Mouse (Mus musculus) hindbrain, embryonic 12.5 days (tissue): ENCODE data around the gene Hira. TPM values are rescaled to one million over a fixed set of nuclear protein-coding genes. Genes with fewer than 3 reads are reported as not detected.
A peak's percentile ranks its signal among the peaks of the same experiment; 100 is the strongest.

Experiments
- ATAC-seq: fragments of 200-750 bp; cut with Nextera tagmentation; 2 replicates; pipeline ENCODE4 v1.8.0; 2017; ENCODE audit warnings: moderate TSS enrichment; ENCODE audit not compliant: low FRiP score
- H3K27ac ChIP-seq: fragments of 300-500 bp; sonication (generic); 2 replicates; pipeline ENCODE4 v1.5.1; 2016; ENCODE audit warnings: mild to moderate bottlenecking
- H3K27me3 ChIP-seq: fragments of 300-500 bp; sonication (generic); 2 replicates; pipeline ENCODE4 v1.6.1; 2016; ENCODE audit warnings: mild to moderate bottlenecking
- H3K36me3 ChIP-seq: fragments of 300-500 bp; sonication (generic); 2 replicates; pipeline ENCODE4 v1.6.1; 2016; ENCODE audit warnings: mild to moderate bottlenecking
- H3K4me1 ChIP-seq: fragments of 300-500 bp; sonication (generic); 2 replicates; pipeline ENCODE4 v1.6.1; 2016
- H3K4me2 ChIP-seq: fragments of 300-500 bp; sonication (generic); replicated peaks from 2 replicates; pipeline ENCODE4 v1.6.1; 2016; ENCODE audit warnings: mild to moderate bottlenecking
- H3K4me3 ChIP-seq: fragments of 300-500 bp; sonication (generic); 2 replicates; pipeline ENCODE4 v1.5.1; 2016; ENCODE audit warnings: mild to moderate bottlenecking
- H3K9ac ChIP-seq: fragments of 300-500 bp; sonication (generic); 2 replicates; pipeline ENCODE4 v1.6.1; 2016; ENCODE audit warnings: mild to moderate bottlenecking, moderate library complexity
- H3K9me3 ChIP-seq: fragments of 300-500 bp; sonication (generic); replicated peaks from 2 replicates; pipeline ENCODE4 v1.6.1; 2016; ENCODE audit warnings: mild to moderate bottlenecking
- WGBS: fragments of 180-500 bp; shearing (Covaris S2); methylation state at CpG from one replicate; pipeline ENCODE4 v1.1.7; 2016; 5-methylcytosine and 5-hydroxymethylcytosine counted together
- polyA plus RNA-seq: library from polyadenylated mRNA; unstranded; fragments of >200 nt; fragmentation: Nextera tagmentation; extraction: Ambion mirVana; gene quantifications from 2 replicates; pipeline ENCODE4 v1.2.1, GENCODE M21; 2016

Hira gene
- polyA plus RNA-seq, 1 experiment from 2014 or later, result 24.2 TPM

DNA sequence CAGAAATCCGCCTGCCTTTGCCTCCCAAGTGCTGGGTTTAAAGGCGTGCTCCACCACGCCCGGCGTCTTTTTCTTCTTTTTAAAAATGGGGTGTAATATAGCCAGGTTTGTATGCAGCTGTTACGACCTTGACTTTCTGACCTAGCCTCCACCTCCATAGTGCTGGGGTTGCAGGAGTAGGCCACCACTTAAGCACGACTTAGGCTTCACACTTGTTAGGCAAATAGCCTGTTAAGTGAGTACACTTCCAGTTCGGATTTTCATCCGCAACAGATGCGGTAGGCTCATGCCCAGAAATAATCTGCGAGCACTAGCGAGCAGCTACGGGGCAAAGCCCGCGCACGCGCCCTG is 771 bp upstream of the Hira start:
- no peaks in the 10 kb centered on the region for H3K9me3 ChIP-seq
- no peak; the same call in 1 of the 2 replicates for ATAC-seq
- H3K4me2 ChIP-seq, result peak overlapping the region; percentile 65
- H3K27ac ChIP-seq, result peak overlapping the region; percentile 93
- peaks cover 34% of the 10 kb centered on the region for H3K36me3 ChIP-seq
- H3K9ac ChIP-seq, result peak overlapping the region; percentile 95
- H3K4me1 ChIP-seq, result peaks cover 23% of the 10 kb centered on the region
- H3K27me3 ChIP-seq, result no peaks in the 10 kb centered on the region
- WGBS, result 1% methylated on average over 17 of the region's 17 CpGs
- H3K4me3 ChIP-seq, result peak overlapping the region; percentile 95

- H3K27ac ChIP-seq, result peak overlapping the region; percentile 93
- no peaks in the 10 kb centered on the region for H3K27me3 ChIP-seq
- H3K4me3 ChIP-seq, result peak overlapping the region; percentile 95
- peak overlapping the region; percentile 95 for H3K9ac ChIP-seq
- H3K36me3 ChIP-seq, result peaks cover 31% of the 10 kb centered on the region
- no peaks in the 10 kb centered on the region for H3K9me3 ChIP-seq
- peaks cover 23% of the 10 kb centered on the region for H3K4me1 ChIP-seq
- H3K4me2 ChIP-seq, result peak overlapping the region; percentile 65
- peak; percentile 49 for ATAC-seq
- WGBS, result under 1% methylated on average over 36 of the region's 43 CpGs
Observed at GRCm38 (mm10) chr16:18877386-18878090, 701 bp downstream of the Hira start.

DNA sequence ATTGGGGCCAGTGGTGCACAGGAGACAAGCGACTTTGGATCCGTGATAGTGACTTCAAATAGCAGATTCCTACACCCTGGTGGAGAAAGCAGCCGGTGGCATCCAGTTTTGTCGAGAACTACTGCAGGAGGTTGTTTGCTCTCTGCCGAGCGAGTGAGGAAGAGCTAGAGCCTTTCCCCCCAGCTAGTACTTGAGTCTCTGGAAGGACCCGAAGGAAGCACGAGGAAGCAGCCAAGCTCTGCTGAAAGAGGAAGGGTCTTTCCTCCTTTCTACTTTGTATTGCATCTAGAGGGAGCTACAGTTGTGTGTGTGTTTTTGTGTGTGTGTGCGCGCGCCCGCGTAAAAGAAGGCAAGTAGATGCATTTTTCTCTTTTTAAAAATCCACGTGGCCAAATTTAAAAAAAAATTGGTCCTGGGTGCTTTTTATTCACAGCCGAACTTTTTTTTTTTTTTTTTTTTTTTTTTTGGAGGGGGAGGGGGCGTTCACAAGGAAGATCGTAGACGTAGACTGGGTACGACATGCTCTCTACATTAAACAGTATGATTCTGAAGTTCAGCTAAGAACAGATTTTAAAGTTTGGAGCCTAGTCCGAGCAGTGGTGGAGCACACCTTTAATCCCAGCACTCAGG is 1.4 kb downstream of the Hira start:
- Histone ChIP-seq H3K27me3 (no peaks in the 10 kb centered on the region), H3K36me3 (peaks cover 29% of the 10 kb centered on the region), H3K4me1 (peaks cover 23% of the 10 kb centered on the region), H3K9ac (peak overlapping the region; percentile 95), H3K27ac (peak overlapping the region; percentile 93), H3K9me3 (no peaks in the 10 kb centered on the region), H3K4me2 (peak overlapping the region; percentile 65), H3K4me3 (peak overlapping the region; percentile 95)
- ATAC-seq, result peak; percentile 6; the same call in 1 of the 2 replicates
- 32% methylated on average over 20 of the region's 20 CpGs for WGBS

DNA sequence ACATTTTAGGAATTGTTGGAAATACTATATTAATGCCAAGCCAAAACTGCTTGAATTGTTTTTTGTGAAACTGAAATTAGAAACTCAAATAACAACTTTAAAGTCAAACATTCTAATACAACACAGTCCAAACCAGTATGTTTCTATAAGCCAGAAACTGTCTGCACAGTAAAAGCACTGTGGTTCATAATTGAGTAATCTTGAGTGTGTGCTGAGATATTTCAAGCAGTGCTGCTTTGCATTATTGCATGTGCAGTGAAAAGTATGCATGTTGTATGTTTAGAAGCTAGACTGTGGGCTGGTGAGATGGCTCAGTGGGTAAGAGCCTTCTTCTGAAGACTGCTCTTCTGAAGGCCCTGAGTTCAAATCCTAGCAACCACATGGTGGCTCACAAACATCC is 7.2 kb downstream of the Hira start:
- Histone ChIP-seq H3K27ac (no peak overlapping the region), H3K9ac (no peak overlapping the region), H3K27me3 (no peaks in the 10 kb centered on the region), H3K36me3 (peaks cover 23% of the 10 kb centered on the region; the same call in 1 of the 2 replicates), H3K4me1 (peaks cover 15% of the 10 kb centered on the region), H3K4me2 (no peak overlapping the region), H3K9me3 (no peaks in the 10 kb centered on the region), H3K4me3 (no peak overlapping the region)
- no peak for ATAC-seq

GRCm38 (mm10) chr16:18893840-18894372 is 17.1 kb downstream of the Hira start:
- 83% methylated on average over 4 of the region's 4 CpGs for WGBS
- H3K4me1 ChIP-seq, result no peaks in the 10 kb centered on the region
- no peak overlapping the region for H3K9ac ChIP-seq
- peaks cover 23% of the 10 kb centered on the region for H3K36me3 ChIP-seq
- H3K4me3 ChIP-seq, result no peak overlapping the region
- H3K27me3 ChIP-seq, result no peaks in the 10 kb centered on the region
- no peak overlapping the region for H3K4me2 ChIP-seq
- H3K9me3 ChIP-seq, result no peaks in the 10 kb centered on the region
- no peak overlapping the region for H3K27ac ChIP-seq
- no peak for ATAC-seq

DNA sequence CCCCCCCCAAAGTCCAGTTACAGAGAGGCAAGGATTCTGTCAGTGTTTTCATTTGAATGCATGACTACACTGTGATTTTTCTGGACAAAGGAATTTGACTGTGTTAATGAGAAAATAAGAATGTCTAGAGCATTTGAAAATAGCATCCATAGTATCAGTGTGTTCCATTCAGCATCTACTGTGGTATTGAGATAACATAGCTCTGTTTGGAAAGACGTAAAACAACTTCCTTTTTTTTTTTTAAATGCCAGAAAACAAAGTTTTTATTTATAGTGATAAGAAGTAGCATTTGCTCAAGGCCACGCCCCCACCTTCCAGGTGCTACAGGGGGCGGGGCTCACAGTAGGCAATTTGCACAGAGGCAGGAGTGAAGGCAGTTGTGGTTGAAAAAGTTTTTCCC is 18.4 kb downstream of the Hira start:
- Histone ChIP-seq H3K27ac (no peak overlapping the region), H3K4me2 (no peak overlapping the region), H3K36me3 (peaks cover 30% of the 10 kb centered on the region), H3K4me1 (no peaks in the 10 kb centered on the region), H3K27me3 (no peaks in the 10 kb centered on the region), H3K4me3 (no peak overlapping the region), H3K9me3 (no peaks in the 10 kb centered on the region), H3K9ac (no peak overlapping the region)
- WGBS, result 95% methylated on average over 3 of the region's 3 CpGs
- ATAC-seq, result no peak

GRCm38 (mm10) chr16:18896429-18896828 is 19.6 kb downstream of the Hira start:
- H3K4me3 ChIP-seq, result no peak overlapping the region
- WGBS, result 78% methylated on average over 10 of the region's 10 CpGs
- H3K9ac ChIP-seq, result no peak overlapping the region
- no peaks in the 10 kb centered on the region for H3K4me1 ChIP-seq
- peaks cover 38% of the 10 kb centered on the region for H3K36me3 ChIP-seq
- ATAC-seq, result no peak
- no peak overlapping the region for H3K27ac ChIP-seq
- no peaks in the 10 kb centered on the region for H3K27me3 ChIP-seq
- H3K9me3 ChIP-seq, result no peaks in the 10 kb centered on the region
- no peak overlapping the region for H3K4me2 ChIP-seq

DNA sequence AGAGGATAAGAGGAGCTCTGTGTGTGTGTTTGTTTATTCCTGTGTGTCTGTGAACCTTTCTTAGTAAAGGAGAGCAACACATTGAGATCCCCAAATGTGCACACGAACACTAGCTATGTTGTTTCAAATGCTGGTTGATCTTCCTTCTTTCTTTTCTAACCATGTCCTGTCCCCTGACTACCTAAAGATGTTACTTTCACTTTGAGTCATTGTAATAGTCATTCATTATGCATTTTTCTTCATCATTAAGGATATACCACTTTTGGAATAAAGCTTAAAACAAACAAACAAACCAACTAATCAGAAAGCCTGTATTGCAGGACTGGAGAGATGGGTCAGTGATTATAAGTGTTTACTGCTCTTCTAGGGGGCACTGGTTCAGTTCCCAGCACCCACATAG is 28.8 kb downstream of the Hira start:
- no peak overlapping the region for H3K27ac ChIP-seq
- peaks cover 57% of the 10 kb centered on the region for H3K36me3 ChIP-seq
- H3K4me1 ChIP-seq, result no peaks in the 10 kb centered on the region
- no peaks in the 10 kb centered on the region for H3K27me3 ChIP-seq
- ATAC-seq, result no peak
- H3K4me3 ChIP-seq, result no peak overlapping the region
- H3K9me3 ChIP-seq, result no peaks in the 10 kb centered on the region
- no peak overlapping the region for H3K9ac ChIP-seq
- H3K4me2 ChIP-seq, result no peak overlapping the region
- WGBS, result 85% methylated on average over 1 of the region's 1 CpGs

GRCm38 (mm10) chr16:18916064-18916463 is 39.2 kb downstream of the Hira start:
- H3K9ac ChIP-seq, result no peak overlapping the region
- peaks cover 77% of the 10 kb centered on the region for H3K36me3 ChIP-seq
- H3K27ac ChIP-seq, result no peak overlapping the region
- H3K9me3 ChIP-seq, result no peaks in the 10 kb centered on the region
- no peak for ATAC-seq
- no peaks in the 10 kb centered on the region for H3K4me1 ChIP-seq
- H3K4me3 ChIP-seq, result no peak overlapping the region
- H3K27me3 ChIP-seq, result no peaks in the 10 kb centered on the region
- WGBS, result 96% methylated on average over 4 of the region's 4 CpGs
- no peak overlapping the region for H3K4me2 ChIP-seq

- H3K27me3 ChIP-seq, result no peaks in the 10 kb centered on the region
- no peak overlapping the region for H3K4me2 ChIP-seq
- no peak overlapping the region for H3K9ac ChIP-seq
- 92% methylated on average over 2 of the region's 2 CpGs for WGBS
- H3K36me3 ChIP-seq, result peaks cover 91% of the 10 kb centered on the region
- no peak overlapping the region for H3K4me3 ChIP-seq
- no peaks in the 10 kb centered on the region for H3K4me1 ChIP-seq
- H3K27ac ChIP-seq, result no peak overlapping the region
- ATAC-seq, result no peak
- no peaks in the 10 kb centered on the region for H3K9me3 ChIP-seq
Observed at GRCm38 (mm10) chr16:18921771-18922170, 44.9 kb downstream of the Hira start.

- no peaks in the 10 kb centered on the region for H3K9me3 ChIP-seq
- no peak overlapping the region for H3K4me3 ChIP-seq
- ATAC-seq, result no peak
- H3K36me3 ChIP-seq, result peaks cover 69% of the 10 kb centered on the region
- no peaks in the 10 kb centered on the region for H3K27me3 ChIP-seq
- H3K4me1 ChIP-seq, result no peaks in the 10 kb centered on the region
- H3K27ac ChIP-seq, result no peak overlapping the region
- WGBS, result 97% methylated on average over 1 of the region's 1 CpGs
- no peak overlapping the region for H3K9ac ChIP-seq
- no peak overlapping the region for H3K4me2 ChIP-seq
Observed at GRCm38 (mm10) chr16:18927963-18928362, 51.1 kb downstream of the Hira start.

DNA sequence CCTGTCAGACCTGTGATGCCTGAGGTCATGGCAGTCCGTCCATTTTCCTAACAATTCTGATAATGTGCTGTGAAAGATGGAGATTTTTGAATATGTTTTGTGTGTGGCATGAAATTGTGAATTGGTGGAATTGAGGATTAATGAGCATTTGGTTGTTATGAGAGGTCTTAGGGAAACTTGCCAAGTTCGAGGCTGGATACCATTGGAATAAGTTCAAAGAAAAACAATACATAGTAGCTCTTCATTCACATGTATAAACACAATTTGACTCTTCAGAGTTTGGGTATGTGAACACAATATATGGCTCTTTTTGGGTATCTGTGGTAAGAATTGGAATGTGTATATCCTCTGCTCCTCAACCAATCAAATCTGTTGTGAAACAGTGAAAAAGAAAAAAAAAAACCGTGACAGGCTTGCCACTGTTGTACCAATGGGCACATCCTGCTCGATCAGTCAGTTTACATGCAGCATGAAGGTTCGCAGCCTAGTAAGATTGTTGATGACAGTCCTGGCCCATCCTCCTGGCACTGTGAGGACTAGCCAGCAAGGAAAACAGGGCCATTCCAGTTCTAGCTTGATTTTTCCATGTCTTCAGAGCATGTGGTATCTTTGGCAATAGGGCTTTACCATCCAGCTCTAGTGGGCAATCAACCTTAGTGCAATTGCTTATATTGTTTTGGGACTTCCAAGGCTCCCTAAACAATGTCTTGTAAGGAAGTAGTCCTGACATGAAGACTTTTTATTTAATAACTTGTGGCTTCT is 61.7 kb downstream of the Hira start:
- Histone ChIP-seq H3K27me3 (no peaks in the 10 kb centered on the region), H3K9me3 (no peaks in the 10 kb centered on the region), H3K4me3 (no peak overlapping the region), H3K36me3 (peaks cover 50% of the 10 kb centered on the region), H3K9ac (no peak overlapping the region), H3K4me2 (no peak overlapping the region), H3K4me1 (no peaks in the 10 kb centered on the region), H3K27ac (no peak overlapping the region)
- WGBS, result 90% methylated on average over 5 of the region's 5 CpGs
- ATAC-seq, result no peak
